Mouse (Mus musculus): ENCODE measurements at regions not wholly inside any gene's neighbourhood (a gene's known extent, or its start where the extent isn't known, plus 50 kb on each side); places are given as distances from the start of the nearest gene placed in this dataset.

GRCm38 (mm10) chr15:59823921-59824320 lies 192.5 kb downstream of the 4933412E24Rik start:
- TF ChIP-seq MYOG (IDR thresholded peaks at IDR 0.05; ENCODE audit: control insufficient read depth in 1 of 3, insufficient read depth in 1 of 3, insufficient read length in 2 of 3, low read depth in 2 of 3) (no peak), POLR2A (IDR thresholded peaks at IDR 0.05; ENCODE audit: insufficient read length, low read depth) (no peak), MAX (IDR thresholded peaks at IDR 0.05; ENCODE audit: low read depth) (no peak), TCF12 (IDR thresholded peaks at IDR 0.05; ENCODE audit: insufficient read depth, poor library complexity, severe bottlenecking) (no peak), MYOD1 (IDR thresholded peaks at IDR 0.05; ENCODE audit: control insufficient read depth in 1 of 3, insufficient read length in 2 of 3, low read depth in 2 of 3) (no peak)

Measured in myocyte (in vitro differentiated cells).